Mouse (Mus musculus) ovary, postnatal 14 days (tissue): Measurements from ENCODE around the gene Psmb10.
"Not testable (repeated sequence)": the region's sequence is repeated elsewhere in the genome, so short reads cannot be mapped to it uniquely, and the experiment has no call there.

Experiments used
- DNase-seq: peaks from one replicate; pipeline ENCODE4 v3.0.0; 2022; ENCODE audit warnings: low spot score

Gene Psmb10

GRCm38 (mm10) chr8:105938306-105938669, at the start of gene Psmb10:
TSS of gene Psmb10 (minus strand) at chr8:105938444.
- DNase-seq: no peak

GRCm38 (mm10) chr8:105983406-105983805, 45.2 kb upstream of the Psmb10 start:
- DNase-seq: not testable (repeated sequence)

GRCm38 (mm10) chr8:105981146-105981545, 42.9 kb upstream of the Psmb10 start:
- DNase-seq: no peak

- no peak for DNase-seq
These were observed 41.1 kb upstream of the Psmb10 start, which contains the start of gene Dpep3 for GRCm38 (mm10) chr8:105979325-105979724. TSS of gene Dpep3 (minus strand) at chr8:105979429.

- DNase-seq: no peak
These were observed 37.1 kb upstream of the Psmb10 start for GRCm38 (mm10) chr8:105975363-105975762.

GRCm38 (mm10) chr8:105971019-105971720, 32.9 kb upstream of the Psmb10 start:
- DNase-seq: no peak

- no peak for DNase-seq
These were observed 31.1 kb upstream of the Psmb10 start for GRCm38 (mm10) chr8:105969367-105969766.

GRCm38 (mm10) chr8:105966692-105967311, 28.6 kb upstream of the Psmb10 start:
- DNase-seq: peak; percentile 37

GRCm38 (mm10) chr8:105965905-105966341, 27.7 kb upstream of the Psmb10 start, which contains the start of gene Slc12a4:
TSS of gene Slc12a4 (minus strand) at chr8:105966097.
- DNase-seq: peak; percentile 68

GRCm38 (mm10) chr8:105965266-105965904, 27.1 kb upstream of the Psmb10 start:
- DNase-seq: peak; percentile 29

- DNase-seq: no peak
These were observed 26.4 kb upstream of the Psmb10 start for GRCm38 (mm10) chr8:105964506-105965265.

GRCm38 (mm10) chr8:105961536-105961935, 23.3 kb upstream of the Psmb10 start:
- no peak for DNase-seq

- no peak for DNase-seq
These were observed 22.9 kb upstream of the Psmb10 start for GRCm38 (mm10) chr8:105961101-105961500.

- DNase-seq: peak; percentile 45
These were observed 21.1 kb upstream of the Psmb10 start for GRCm38 (mm10) chr8:105959350-105959749.

- DNase-seq: no peak
These were observed 19.6 kb upstream of the Psmb10 start for GRCm38 (mm10) chr8:105957813-105958212.

- no peak for DNase-seq
These were observed 18.3 kb upstream of the Psmb10 start for GRCm38 (mm10) chr8:105956556-105956955.

- DNase-seq: no peak
These were observed 12.9 kb upstream of the Psmb10 start for GRCm38 (mm10) chr8:105951057-105951659.

- peak; percentile 62 for DNase-seq
These were observed 11.1 kb upstream of the Psmb10 start for GRCm38 (mm10) chr8:105949350-105949749.

- DNase-seq: no peak
These were observed 5.1 kb upstream of the Psmb10 start, which contains the start of gene Lcat for GRCm38 (mm10) chr8:105943321-105943739. TSS of gene Lcat (minus strand) at chr8:105943382.

- no peak for DNase-seq
These were observed 4.3 kb upstream of the Psmb10 start for GRCm38 (mm10) chr8:105942542-105942941.

- no peak for DNase-seq
These were observed 3.8 kb upstream of the Psmb10 start for GRCm38 (mm10) chr8:105942026-105942425.
